Mouse (Mus musculus) small intestine, adult 2 months (tissue): ENCODE results near the gene Atpif1. TPM values are rescaled to one million over a fixed set of nuclear protein-coding genes. Genes with fewer than 3 reads are reported as not detected.
"Not testable (repeated sequence)": the region's sequence is repeated elsewhere in the genome, so short reads cannot be mapped to it uniquely, and the experiment has no call there.

Source experiments
- H3K27ac ChIP-seq: fragments of 200-500 bp; 2 replicates; pipeline ENCODE4 v1.5.1; 2012; ENCODE audit warnings: low read depth, low read length, control low read depth, inconsistent platforms; ENCODE audit not compliant: insufficient read depth
- H3K27me3 ChIP-seq: fragments of 200-500 bp; 2 replicates; pipeline ENCODE4 v1.6.1; 2012; ENCODE audit warnings: mild to moderate bottlenecking, moderate library complexity, low read length, inconsistent platforms; ENCODE audit not compliant: control insufficient read depth, insufficient read depth
- H3K36me3 ChIP-seq: fragments of 200-500 bp; 2 replicates; pipeline ENCODE4 v1.6.1; 2012; ENCODE audit warnings: mild to moderate bottlenecking, low read length, control low read depth, inconsistent platforms; ENCODE audit not compliant: control insufficient read depth, insufficient read depth
- H3K4me1 ChIP-seq: fragments of 200-500 bp; 2 replicates; pipeline ENCODE4 v1.6.1; 2012; ENCODE audit warnings: low read length, inconsistent platforms, mixed read lengths; ENCODE audit not compliant: control insufficient read depth, insufficient read depth, insufficient read length
- H3K4me3 ChIP-seq: fragments of 200-500 bp; 2 replicates; pipeline ENCODE4 v1.5.1; 2012; ENCODE audit warnings: low read depth, mild to moderate bottlenecking, control low read depth, inconsistent platforms, low read length, moderate library complexity
- CTCF ChIP-seq: fragments of 200-500 bp; IDR thresholded peaks from 2 replicates; pipeline ENCODE4 v1.5.1; 2012; ENCODE audit warnings: low read depth, mild to moderate bottlenecking, control low read depth, inconsistent platforms, low read length, moderate library complexity, mixed read lengths; ENCODE audit not compliant: insufficient replicate concordance, insufficient read length; ENCODE audit errors: extremely low read depth
- POLR2A ChIP-seq: fragments of 200-500 bp; IDR thresholded peaks from 2 replicates; pipeline ENCODE4 v1.6.1; 2012; ENCODE audit warnings: low read depth, mild to moderate bottlenecking, control low read depth, inconsistent platforms, low read length, moderate library complexity
- WGBS: fragments of 180-500 bp; shearing (Covaris S2); methylation state at CpG from one replicate; pipeline ENCODE4 v1.1.7; 2018; 5-methylcytosine and 5-hydroxymethylcytosine counted together
- polyA plus RNA-seq: library from polyadenylated mRNA; depleted of rRNA; stranded (reverse); fragments of >200 nt; gene quantifications from 2 replicates; pipeline ENCODE4 v1.2.3, GENCODE M21; 2012

Gene Atpif1
- polyA plus RNA-seq, 1 experiment, result 147 TPM

GRCm38 (mm10) chr4:132565089-132565747, 31.8 kb upstream of the Atpif1 start:
- peaks cover 17% of the 10 kb centered on the region; the same call in 1 of the 2 replicates for H3K4me1 ChIP-seq
- no peaks in the 10 kb centered on the region for H3K27me3 ChIP-seq
- peak overlapping the region; percentile 51 for H3K4me3 ChIP-seq
- no peak for TF ChIP-seq CTCF
- no peak; the same call in 1 of the 2 replicates for TF ChIP-seq POLR2A
- H3K36me3 ChIP-seq, result no peaks in the 10 kb centered on the region
- 54% methylated on average over 12 of the region's 12 CpGs for WGBS
- peak overlapping the region; percentile 58 for H3K27ac ChIP-seq

GRCm38 (mm10) chr4:132563965-132564364, 30.5 kb upstream of the Atpif1 start, which contains the start of gene Ptafr:
Gene Ptafr (plus strand): TSS chr4:132564067.
- no peak for TF ChIP-seq CTCF
- no peak for TF ChIP-seq POLR2A
- Histone ChIP-seq H3K27ac (peak within 1 kb of the TSS; percentile 50), H3K27me3 (no peaks in the 10 kb centered on the region), H3K4me1 (peaks cover 17% of the 10 kb centered on the region; the same call in 1 of the 2 replicates), H3K36me3 (no peaks in the 10 kb centered on the region), H3K4me3 (peak within 1 kb of the TSS; percentile 24)
- 46% methylated on average over 4 of the region's 4 CpGs for WGBS

GRCm38 (mm10) chr4:132563261-132563660, 29.8 kb upstream of the Atpif1 start:
- no peak for TF ChIP-seq CTCF
- no peak for TF ChIP-seq POLR2A
- Histone ChIP-seq H3K36me3 (no peaks in the 10 kb centered on the region), H3K27ac (peak overlapping the region; percentile 32), H3K4me3 (peak overlapping the region; percentile 14), H3K27me3 (no peaks in the 10 kb centered on the region), H3K4me1 (peaks cover 17% of the 10 kb centered on the region; the same call in 1 of the 2 replicates)
- WGBS, result 54% methylated on average over 3 of the region's 3 CpGs

- 0 out of 2 replicates have a peak overlapping the region, but pooled peaks have one; percentile 5 for H3K27ac ChIP-seq
- H3K36me3 ChIP-seq, result peaks cover 31% of the 10 kb centered on the region
- WGBS, result 85% methylated on average over 7 of the region's 7 CpGs
- not testable (repeated sequence) for H3K4me3 ChIP-seq, H3K4me1 ChIP-seq, H3K27me3 ChIP-seq
These were observed 22.1 kb upstream of the Atpif1 start for GRCm38 (mm10) chr4:132555550-132555949.

GRCm38 (mm10) chr4:132554653-132555052, 21.2 kb upstream of the Atpif1 start:
- no peak for TF ChIP-seq POLR2A
- no peak for TF ChIP-seq CTCF
- 34% methylated on average over 8 of the region's 8 CpGs for WGBS
- Histone ChIP-seq H3K27ac (peak overlapping the region; percentile 17; the same call in 1 of the 2 replicates), H3K27me3 (no peaks in the 10 kb centered on the region), H3K4me3 (no peak overlapping the region), H3K36me3 (peaks cover 35% of the 10 kb centered on the region), H3K4me1 (peaks cover 6% of the 10 kb centered on the region; the same call in 1 of the 2 replicates)

GRCm38 (mm10) chr4:132554221-132554620, 20.8 kb upstream of the Atpif1 start:
- Histone ChIP-seq H3K27ac (peak overlapping the region; percentile 17; the same call in 1 of the 2 replicates), H3K4me3 (no peak overlapping the region), H3K4me1 (peaks cover 6% of the 10 kb centered on the region; the same call in 1 of the 2 replicates), H3K36me3 (peaks cover 38% of the 10 kb centered on the region), H3K27me3 (no peaks in the 10 kb centered on the region)
- whole genome bisulfite sequencing, result 40% methylated on average over 5 of the region's 5 CpGs
- TF ChIP-seq POLR2A (no peak), CTCF (no peak)

- Histone ChIP-seq H3K27me3 (no peaks in the 10 kb centered on the region), H3K4me3 (no peak overlapping the region), H3K27ac (no peak overlapping the region), H3K4me1 (no peaks in the 10 kb centered on the region), H3K36me3 (peaks cover 59% of the 10 kb centered on the region)
- 18% methylated on average over 8 of the region's 8 CpGs for WGBS
- TF ChIP-seq CTCF, result peak; percentile 44; the same call in 1 of the 2 replicates
- TF ChIP-seq POLR2A, result no peak
These were observed 12.4 kb upstream of the Atpif1 start for GRCm38 (mm10) chr4:132545851-132546250.

GRCm38 (mm10) chr4:132542724-132543123, 9.3 kb upstream of the Atpif1 start:
- TF ChIP-seq POLR2A (no peak), CTCF (no peak)
- peaks cover 51% of the 10 kb centered on the region for H3K36me3 ChIP-seq
- no peak overlapping the region for H3K4me3 ChIP-seq
- no peak overlapping the region for H3K27ac ChIP-seq
- no peaks in the 10 kb centered on the region for H3K4me1 ChIP-seq
- WGBS, result 39% methylated on average over 1 of the region's 1 CpGs
- no peaks in the 10 kb centered on the region for H3K27me3 ChIP-seq
